Mouse (Mus musculus) adipocyte (in vitro differentiated cells): ENCODE results near the gene Reg3a.
"Not testable (repeated sequence)": the region's sequence is repeated elsewhere in the genome, so short reads cannot be mapped to it uniquely, and the experiment has no call there.

ENCODE experiments used
- DNase-seq: peaks from one replicate; pipeline ENCODE4 v3.0.0-alpha.2; 2016; ENCODE audit warnings: low spot score

The Reg3a gene

DNA sequence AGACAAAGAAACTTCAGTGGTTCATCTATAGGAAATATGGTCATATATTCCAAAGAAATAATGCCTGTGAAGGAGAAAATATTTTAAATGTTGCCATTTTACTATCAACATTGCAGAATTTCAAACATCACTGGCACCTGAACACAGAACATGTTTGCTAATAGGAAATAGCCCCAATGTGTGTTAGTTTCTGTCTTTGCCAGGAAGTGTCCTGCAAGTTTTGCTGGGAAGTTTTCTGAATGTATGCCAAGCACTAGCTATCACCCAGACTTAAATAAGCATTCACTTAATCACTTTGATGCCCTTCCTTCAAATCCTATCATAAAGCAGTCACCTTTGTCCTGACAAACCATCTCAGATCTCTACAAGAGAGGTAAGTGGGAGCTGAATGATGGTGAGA is at the start of gene Reg3a:
Reg3a (plus strand) TSS at position 301 of the 400 bp plus-strand sequence.
- DNase-seq = no peak

DNA sequence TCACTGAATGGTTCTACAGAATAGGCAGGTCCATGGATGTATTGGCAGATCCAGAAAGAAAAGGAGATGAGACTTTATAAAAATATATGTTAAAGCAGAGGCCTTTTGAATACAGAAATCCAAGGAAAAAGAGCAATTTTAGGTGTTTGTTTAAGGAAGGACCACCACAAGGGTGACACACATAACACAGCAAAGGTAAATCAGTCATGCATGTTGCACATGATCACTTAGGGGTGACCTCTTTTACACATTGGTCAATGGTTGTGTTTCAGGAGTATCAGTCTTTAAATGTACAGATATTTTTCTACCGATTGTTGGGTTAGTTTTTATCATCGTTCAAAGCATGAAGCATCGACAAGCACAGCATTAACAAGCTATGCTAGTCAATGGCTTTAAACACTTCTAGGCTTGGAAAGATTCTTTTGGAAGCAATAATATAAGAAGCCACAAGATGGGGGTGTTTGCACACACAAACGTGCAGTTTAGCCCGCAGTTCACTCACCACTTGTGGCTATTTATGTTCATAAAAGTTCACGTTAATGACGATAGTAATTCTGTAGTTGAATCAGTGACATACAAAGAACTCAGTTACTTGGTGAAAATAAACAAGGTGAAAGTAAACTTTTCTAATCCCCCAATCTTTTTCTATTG is 48.5 kb upstream of the Reg3a start:
- peak; percentile 30 for DNase-seq

DNA sequence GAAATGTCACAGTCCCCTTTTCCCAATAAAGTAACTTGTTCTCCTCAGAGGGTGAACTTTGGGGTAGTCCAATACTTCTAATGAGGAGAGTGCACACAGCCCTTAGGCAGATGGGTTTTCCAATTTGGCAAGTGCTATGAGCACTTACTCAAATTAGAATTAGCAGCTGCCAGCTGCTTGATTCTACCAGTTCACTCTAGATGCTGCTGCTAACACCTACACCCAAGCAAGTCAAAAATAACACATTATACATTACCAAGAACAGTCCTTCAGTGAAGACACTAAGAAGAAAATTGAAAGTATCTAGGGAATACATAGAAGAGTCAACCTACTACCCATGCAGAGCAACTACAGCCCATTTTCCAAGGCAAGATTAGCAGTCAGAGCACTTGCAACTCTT is 40.2 kb upstream of the Reg3a start:
- DNase-seq = no peak

DNA sequence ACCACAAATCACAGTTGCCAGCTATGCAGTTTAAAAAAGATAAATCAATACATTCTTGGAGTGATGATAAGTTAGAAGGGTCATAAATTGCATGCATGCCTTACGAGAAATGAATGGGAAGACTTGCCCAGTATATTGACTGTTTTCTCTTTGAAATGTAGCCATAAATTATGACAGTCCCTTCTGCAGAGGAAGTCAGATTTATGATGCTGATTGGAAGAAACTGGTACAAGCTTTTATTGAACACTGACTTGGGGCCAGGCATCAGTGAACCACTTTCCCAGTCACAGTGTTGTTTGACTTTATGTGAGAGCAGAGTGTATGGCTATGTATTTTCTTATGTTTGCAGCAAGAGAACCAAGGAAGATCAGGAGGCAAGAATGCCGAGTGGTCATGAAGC is 38.8 kb upstream of the Reg3a start:
- DNase-seq = no peak

DNA sequence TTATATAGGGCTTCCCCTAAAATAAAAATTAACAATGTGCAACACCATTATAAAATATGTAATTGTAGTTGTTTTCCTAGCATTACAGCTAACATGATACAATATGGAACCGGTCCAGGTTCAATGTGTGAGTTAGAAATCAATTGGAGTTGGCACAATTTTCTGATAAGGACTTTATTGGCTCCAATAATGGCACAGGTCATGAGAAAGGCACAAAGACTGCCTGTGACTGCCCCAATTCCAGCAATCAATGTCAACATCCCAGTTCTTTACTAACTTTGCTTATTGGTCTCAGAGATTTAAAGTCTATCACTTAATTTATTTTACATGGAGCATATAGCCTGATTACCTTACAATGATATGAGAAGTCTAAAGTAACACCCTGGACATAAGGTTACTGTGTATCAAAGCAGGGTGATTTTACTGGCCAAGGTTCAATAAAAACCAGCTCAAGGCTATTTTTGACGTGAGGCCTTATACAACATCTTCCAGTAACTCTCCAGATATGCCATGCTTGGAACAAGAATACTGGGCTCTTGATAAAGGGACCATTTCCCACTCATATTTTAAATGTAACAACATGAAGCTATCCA is 18.4 kb upstream of the Reg3a start:
- no peak for DNase-seq

DNA sequence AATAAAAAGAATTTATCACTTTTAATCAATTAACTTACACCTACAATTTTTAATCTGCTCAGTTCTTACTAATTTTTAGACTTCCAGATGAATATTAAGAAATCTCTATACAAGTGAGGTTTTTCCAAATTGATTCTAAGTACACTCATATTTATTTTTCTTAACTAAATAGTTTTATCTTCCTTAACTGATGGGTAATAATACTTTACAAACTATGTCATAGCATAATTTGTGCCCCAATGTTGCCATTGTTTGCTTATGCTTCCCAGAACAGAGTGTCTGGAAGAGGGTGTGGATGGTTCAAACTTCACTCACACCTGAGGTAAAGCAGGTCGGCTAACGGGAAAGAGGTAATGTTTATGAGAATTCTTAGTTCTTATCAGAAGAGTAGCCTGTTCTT is 10.2 kb upstream of the Reg3a start, which contains the start of gene Reg3b:
Reg3b (plus strand) TSS at position 301 of the 400 bp plus-strand sequence.
- DNase-seq = no peak

DNA sequence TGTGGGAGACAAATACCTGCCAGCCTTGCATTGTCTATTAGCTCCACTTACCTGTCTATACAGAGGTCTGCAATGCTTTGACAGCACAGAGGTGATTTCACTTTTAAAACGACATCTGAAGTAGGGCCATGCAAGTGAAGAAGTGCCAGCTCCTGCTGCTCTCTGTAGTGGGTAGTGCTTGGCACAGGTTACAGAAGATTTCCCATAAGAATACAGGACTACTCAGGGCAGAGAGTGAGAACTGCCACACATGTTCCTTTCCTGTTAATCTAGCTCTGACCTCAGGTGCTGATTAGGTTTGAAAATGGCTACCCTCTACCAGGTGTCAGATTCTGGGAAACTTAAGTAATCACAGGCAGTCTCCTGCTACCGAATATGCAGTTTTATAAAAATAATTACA is 1.7 kb upstream of the Reg3a start, which contains the start of gene Reg3d:
Reg3d (minus strand) TSS at position 101 of the 400 bp plus-strand sequence.
- no peak for DNase-seq

DNA sequence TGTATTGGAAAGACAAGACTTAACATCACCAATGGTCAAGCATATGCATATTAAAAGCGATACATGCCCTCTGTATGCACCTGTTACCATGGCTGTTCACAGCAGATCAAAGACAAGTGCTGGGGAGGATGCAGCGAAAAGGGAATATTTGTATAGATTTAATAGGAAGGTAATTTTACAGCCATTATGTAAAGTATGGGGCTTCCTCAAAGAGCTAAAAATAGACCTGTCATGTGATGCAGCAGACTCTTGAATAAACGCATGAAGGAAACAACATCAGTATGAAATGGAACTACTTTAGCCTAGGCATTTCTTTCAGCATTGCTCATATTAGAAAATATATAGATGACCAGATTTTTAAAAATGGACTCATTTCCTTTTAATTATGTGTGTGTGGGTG is 5.1 kb downstream of the Reg3a start:
- DNase-seq = no peak

DNA sequence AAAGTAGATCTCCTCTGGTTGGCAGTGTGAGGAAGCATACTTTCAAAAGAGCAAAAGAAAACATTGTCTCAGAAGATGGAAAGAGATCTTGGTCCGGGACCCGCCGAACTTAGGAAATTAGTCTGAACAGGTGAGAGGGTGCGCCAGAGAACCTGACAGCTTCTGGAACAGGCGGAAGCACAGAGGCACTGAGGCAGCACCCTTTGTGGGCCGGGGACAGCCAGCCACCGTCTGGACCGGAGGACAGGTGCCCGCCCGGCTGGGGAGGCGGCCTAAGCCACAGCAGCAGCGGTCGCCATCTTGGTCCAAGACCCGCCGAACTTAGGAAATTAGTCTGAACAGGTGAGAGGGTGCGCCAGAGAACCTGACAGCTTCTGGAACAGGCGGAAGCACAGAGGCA is 14.8 kb downstream of the Reg3a start, which contains the start of gene Reg2:
Reg2 (plus strand) TSS at position 301 of the 400 bp plus-strand sequence.
- DNase-seq = not testable (repeated sequence)

DNA sequence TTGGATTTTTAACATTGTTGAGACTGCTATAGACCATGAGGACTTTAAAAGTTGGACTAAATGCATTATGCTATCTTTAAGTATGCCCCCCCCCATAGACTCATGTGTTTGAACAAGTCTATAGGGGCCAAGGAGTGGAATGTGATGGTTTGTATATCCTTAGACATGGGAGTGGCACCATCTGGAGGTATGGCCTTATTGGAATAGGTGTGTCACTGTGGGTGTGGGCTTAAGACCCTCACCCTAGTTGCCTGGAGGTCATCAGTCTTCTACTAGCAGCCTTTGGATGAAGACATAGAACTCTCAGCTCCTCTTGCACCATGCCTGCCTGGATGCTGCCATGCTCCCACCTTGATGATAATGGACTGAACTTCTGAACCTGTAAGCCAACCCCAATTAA is 41.9 kb downstream of the Reg3a start, which contains the start of gene Reg1:
Reg1 (plus strand) TSS at position 301 of the 400 bp plus-strand sequence.
- DNase-seq = not testable (repeated sequence)

DNA sequence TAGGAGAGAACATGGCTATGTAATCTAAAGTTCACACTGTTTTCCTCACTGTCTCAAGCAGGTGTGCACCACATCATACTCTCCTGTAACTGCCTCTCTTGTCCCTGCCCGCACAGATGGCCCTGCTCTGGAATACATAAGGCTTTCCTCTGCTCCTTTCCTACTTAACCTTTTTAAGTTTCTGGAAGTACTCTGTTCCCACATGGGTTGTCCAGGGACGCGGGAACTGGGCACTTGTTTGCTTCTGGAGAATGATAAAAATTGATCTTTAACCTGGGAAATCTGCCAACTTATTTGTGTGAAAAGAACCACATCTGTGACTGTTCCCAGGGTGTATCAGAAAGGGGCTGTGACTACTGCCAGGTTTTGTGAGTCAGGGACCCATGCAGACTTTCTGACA is 45.0 kb downstream of the Reg3a start:
- DNase-seq = no peak
